Mouse (Mus musculus): ENCODE data around the gene Mrpl24.

Gene Mrpl24

GRCm38 (mm10) chr3:87947811-87948199, 28.5 kb downstream of the Mrpl24 start:
- in situ Hi-C loops (cut with MboI): no loop called here

DNA sequence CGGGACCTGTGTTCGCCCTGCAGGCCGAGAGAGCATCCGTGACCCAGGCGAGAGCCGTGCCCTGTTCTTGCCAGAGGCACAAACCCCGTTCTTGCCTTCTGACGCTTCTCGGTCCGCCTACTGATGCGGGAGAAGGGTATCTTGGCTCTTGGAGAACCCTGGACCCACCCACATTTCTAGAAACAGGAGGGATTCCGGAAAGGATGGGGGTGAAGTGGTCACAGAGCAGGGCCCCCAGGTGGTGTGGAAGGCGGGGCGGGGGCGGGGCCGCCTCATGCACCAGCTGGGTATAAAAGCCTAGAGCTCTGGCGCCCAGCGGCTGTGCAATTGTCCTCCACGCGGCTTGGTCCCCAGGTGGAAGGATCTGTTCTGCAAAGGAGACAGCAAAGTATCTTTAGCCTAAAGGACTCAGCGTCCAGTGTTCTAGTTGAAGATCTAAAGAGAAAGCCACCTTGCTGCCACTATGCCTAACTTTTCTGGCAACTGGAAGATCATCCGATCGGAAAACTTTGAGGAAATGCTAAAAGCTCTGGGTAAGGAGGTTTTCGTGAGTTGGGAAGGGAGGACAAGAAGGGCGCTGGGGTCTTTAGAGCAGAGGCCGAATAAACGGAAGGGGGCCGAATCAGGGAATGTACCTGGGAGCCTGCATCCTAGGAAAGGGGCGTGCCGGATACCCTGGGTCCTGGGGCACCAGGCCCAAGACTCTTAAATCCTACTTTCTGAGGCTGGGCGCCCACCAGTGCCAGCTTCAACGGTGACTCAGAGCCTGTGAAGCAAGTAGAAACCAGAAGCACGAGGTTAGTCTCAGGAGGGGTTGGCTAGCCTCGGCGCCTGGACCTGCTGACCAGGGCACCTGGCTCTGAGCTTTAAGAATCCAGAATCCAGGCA, 29.3 kb downstream of the Mrpl24 start, which contains the start of gene Crabp2:
Crabp2 (plus strand) TSS at position 289 of the 888 bp plus-strand sequence.
- in situ Hi-C loops (cut with MboI): no loop called here

- in situ Hi-C loops (cut with MboI): no loop called here
Measured at GRCm38 (mm10) chr3:87949266-87949954, 30.1 kb downstream of the Mrpl24 start.

DNA sequence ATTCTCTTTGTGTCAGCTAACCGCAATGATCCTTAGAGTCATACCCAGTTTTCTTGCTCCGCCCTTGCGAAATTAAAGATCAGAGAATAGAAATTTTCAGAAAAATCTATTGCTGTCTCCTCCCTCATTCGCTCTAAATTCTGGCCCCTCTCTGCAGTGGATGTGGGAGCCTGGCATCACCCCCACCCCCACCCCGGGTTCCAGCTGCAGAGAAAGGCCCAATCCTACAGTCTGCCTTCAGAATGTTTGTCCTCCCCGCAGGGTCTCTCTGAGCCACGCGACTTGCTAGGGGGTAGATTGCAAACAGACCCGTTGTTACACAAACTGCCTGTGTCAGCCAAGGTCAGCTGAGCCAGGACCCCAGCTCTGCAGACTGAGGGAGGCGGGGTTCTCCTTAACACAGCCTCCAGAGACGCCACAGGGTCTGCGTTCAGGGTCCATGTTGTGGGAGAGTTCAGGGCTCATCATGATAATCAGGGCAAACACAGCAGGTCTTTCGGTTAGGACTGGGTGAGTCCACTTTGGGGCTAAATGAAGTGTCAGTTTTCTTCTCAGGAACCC, 30.7 kb downstream of the Mrpl24 start:
- in situ Hi-C loops (cut with MboI): no loop called here

- in situ Hi-C loops (cut with MboI): no loop called here
Measured at GRCm38 (mm10) chr3:87951946-87952345, 32.6 kb downstream of the Mrpl24 start.

DNA sequence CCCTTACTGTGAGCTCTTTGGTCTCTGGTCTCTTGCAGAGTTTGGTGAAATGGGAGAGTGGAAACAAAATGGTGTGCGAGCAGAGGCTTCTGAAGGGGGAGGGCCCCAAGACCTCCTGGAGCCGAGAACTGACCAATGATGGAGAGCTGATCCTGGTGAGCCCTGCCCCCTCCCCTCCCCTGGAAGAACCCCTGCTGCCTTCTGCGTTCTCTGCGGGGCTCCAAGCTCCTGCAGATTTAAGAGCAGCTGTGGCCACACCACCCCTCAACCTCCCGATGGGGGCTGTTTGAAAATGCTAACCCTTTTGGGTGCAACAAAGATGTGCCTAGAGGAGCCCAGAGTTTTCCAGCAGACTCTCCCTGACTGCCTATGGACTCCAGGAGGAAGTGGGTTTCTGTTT, 33.1 kb downstream of the Mrpl24 start:
- in situ Hi-C loops (cut with MboI): no loop called here

DNA sequence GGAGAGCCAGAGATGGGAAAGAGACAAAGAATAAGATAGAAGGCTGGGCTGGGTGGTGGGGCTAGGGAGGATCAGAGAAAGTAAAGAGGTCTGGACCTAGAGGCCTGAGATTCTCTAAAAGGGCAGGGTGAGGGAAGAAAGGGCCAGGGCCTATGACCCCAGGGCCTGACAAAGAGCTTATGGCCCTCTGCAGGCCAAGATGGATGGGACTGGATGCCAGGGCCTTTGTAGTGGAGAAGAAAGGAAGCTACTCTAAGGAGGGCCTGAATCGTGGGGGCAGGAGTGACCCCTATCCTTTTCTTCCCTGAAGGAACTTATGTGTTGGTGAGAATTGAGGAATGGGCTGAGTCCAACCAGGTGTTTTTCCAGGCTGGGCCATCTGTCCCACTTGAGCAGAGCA, 38.8 kb downstream of the Mrpl24 start:
- in situ Hi-C loops (cut with MboI): no loop called here

DNA sequence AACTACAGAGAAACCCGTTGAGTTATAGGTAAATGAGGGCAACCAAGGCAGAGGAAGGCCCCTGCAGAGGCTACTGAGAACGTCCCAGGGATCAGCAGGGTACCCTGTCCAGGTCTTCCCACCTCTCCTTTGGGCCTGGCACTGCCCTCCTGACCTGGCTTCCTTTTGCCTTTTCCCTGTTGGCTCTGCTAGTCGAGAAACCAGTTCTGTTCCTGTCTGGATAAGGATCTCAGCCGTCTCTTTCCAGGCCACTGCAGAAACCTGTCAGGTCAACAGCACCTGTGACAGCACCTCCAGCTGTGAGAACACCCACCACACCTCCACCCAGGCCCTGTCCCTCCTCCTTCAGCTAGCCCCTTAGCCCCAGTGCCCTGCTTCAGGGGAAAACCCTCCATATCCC, 39.2 kb downstream of the Mrpl24 start:
- in situ Hi-C loops (cut with MboI): no loop called here

- in situ Hi-C loops (cut with MboI): no loop called here
Measured at GRCm38 (mm10) chr3:87958967-87959366, 39.7 kb downstream of the Mrpl24 start.

DNA sequence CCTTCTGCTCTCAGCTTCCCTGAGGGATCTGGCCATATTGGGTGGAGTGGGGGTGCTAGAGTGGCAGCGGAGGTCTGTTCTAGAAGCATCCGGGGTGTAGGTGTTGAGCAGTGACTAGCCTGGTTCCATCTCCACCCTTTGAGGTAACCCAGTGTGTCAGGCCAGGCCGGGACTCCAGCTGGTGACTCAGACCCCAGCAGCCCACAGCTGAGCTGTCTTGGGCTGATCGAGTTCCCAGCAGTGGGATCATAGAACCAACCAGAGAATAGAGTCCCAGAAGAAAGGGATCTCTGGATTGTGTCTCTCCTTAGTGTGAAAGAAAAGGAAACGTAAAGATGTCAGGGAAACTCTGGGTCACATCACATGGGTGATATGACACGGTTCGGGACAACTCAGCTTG, 40.1 kb downstream of the Mrpl24 start:
- in situ Hi-C loops (cut with MboI): no loop called here

- in situ Hi-C loops (cut with MboI): no loop called here
Measured at GRCm38 (mm10) chr3:87960191-87960585, 40.9 kb downstream of the Mrpl24 start.

DNA sequence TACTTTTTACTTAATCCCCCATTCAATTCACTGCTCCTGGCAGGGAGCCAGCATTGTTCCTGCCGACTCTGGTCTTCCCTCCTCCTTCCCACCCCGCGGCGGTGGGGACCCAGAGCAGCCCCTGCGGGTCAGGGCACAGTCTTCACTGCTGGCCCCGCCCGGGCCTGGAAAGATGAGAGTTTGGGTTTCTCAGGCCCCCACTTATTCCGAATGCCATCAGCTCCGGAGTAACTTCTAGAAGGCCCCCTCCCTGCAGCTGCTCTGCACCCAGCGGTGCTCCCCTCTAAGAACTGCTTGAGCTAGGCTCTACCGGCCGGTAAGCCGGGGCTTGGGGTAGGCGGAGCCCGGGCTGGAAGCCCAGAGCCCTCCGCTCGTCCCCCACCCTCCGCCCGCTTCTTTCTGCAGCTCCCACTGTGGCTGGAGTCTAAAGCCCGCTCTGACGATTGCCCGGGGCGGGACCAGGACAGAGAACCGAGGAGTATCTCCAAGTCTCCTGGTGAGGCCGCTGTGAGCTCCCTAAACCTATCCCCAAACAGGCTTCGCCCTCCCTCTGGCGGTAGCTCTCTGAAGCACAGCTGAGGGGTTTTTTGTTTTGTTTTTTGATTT, 41.4 kb downstream of the Mrpl24 start:
- in situ Hi-C loops (cut with MboI): no loop called here

DNA sequence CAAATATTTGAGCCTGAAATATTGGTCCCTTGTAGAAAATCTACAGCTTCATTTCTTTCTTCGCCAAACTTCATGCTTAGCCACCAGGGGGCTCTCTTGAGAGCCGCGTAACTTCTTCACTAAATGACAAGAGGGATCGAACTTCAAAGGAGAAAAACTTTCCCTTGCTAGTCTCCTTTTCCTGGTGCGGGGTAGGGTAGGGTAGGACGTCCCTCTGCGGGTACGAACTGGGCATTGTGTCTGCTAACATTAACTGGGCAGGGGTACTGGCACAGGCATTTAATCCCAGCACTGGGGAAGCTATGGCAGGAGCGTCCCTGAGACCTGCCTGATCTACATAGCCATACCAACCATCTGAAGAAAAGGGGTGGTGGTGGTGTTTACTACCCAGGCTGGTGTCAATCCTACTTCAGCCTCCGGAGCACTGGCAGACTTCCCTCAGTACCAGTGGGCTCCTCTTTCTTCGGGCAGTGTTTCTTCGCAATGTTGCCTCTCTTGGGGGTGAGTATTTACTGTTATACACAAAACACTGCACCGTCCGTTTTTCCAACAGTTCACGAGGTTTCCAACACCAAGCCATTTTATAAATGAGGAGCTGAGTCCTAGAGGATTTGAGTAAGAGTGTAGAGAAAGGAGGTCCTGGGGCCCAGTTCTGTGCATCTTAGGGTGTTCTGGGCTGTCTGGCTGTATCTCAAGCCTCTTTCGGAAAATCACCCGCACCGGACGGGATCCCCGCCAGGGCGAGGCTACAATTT, 51.1 kb downstream of the Mrpl24 start:
- in situ Hi-C loops (cut with MboI): no loop called here

- in situ Hi-C loops (cut with MboI): no loop called here
Measured at GRCm38 (mm10) chr3:87970939-87971488, 51.7 kb downstream of the Mrpl24 start, which contains the start of gene Nes. Gene Nes (plus strand): TSS chr3:87971078.

- in situ Hi-C loops (cut with MboI): no loop called here
Measured at GRCm38 (mm10) chr3:87971489-87972202, 52.3 kb downstream of the Mrpl24 start.

DNA sequence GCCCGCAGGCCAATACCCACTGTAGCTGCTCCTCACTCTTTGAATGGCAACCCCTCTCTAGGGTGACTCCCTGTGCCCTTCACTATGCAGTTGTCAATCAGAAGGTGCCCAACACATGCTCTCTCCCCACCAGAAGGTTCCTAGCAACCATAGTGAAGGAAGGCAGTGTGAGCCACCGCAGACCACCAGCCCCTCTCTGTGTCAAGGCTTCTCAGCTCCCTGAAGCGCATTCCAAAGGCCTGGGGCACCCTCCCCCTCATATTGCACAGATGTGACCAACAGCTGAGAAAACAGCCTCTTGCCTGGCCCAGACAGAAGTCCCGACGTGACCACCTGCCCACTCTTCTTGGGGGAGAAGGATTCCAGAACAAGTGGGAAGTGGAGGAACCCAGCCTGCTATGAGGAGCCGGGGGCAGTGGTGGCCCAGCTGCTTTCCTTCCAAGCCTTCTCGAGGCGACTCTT, 52.9 kb downstream of the Mrpl24 start:
- in situ Hi-C loops (cut with MboI): no loop called here

DNA sequence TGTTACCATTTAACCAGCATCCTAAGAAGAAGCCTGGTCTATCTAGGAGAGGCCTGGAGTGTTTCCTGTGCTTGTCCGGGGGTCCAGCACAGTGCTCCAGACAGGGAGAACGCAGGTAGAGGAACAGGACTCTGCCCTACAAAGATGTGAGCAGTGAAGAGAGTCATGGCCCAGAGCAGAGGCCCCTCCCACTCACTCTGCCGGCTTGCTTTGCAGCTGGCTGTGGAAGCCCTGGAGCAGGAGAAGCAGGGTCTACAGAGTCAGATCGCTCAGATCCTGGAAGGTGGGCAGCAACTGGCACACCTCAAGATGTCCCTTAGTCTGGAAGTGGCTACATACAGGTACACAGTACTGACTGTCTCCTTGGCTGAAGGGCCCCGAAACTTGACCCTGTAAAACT, 53.5 kb downstream of the Mrpl24 start:
- in situ Hi-C loops (cut with MboI): no loop called here
